Mouse (Mus musculus) heart, adult 2 months (tissue): ENCODE results near the gene Tat.

Source experiments
- CTCF ChIP-seq: fragments of 200-600 bp; IDR thresholded peaks from 2 replicates; pipeline ENCODE4 v1.8.1; 2022; ENCODE audit warnings: antibody characterized with exemption, mild to moderate bottlenecking, moderate library complexity
- EP300 ChIP-seq: fragments of 200-500 bp; IDR thresholded peaks from 2 replicates; pipeline ENCODE4 v1.6.1; 2011; ENCODE audit warnings: low read depth, low read length, control low read depth; ENCODE audit not compliant: insufficient read depth
- POLR2A ChIP-seq: fragments of 200-500 bp; IDR thresholded peaks from 2 replicates; pipeline ENCODE4 v1.6.1; 2011; ENCODE audit warnings: mild to moderate bottlenecking, low read depth, low read length, control low read depth; ENCODE audit not compliant: insufficient read depth

DNA sequence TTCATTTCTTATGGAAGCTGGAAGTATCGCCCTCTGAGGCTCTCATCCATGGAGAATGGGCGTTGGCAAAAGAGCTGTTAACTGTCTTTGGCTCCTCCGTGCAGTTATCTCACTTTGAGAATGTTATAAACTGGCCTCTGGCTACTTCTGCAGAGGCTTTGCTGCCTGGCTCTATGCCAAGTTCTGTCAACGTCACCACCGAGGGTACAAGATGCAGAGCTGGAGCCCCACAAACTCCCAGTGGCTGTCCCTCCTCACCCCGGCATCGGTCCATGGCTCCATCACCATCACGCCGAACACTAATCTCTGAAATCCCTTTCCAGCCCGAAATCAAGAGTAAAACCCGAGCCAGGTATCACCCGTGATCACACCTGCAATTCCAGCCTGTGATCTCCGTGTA lies 26.8 kb upstream of the Tat start:
- no peak for TF ChIP-seq POLR2A
- no peak for TF ChIP-seq CTCF
- TF ChIP-seq EP300 = no peak
